Mouse (Mus musculus): Measurements from ENCODE around the gene Oxct2a.
"Not testable (repeated sequence)": the region's sequence is repeated elsewhere in the genome, so short reads cannot be mapped to it uniquely, and the experiment has no call there.

DNA sequence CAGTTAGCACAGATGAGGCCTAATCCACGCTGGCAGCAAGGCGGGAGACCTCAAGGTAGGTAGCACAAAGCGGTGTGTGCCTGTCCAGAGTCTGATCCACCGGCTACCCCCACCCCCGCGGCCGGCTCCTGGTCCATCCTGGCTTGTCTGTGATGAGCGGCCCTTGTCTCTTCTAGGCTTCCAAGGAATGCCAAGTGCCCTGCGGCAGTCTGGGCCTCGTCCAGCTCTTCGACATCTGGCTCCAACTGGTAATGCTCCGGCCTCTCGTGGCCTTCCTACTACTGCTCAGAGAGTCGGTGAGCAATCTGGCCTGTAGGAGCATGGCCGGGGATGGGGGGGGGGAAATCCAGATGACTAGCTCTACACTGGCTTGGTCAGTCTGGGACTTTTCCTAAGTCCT is 28.4 kb downstream of the Oxct2a start:
- TF ChIP-seq CTCF, EP300 (IDR thresholded peaks at IDR 0.05; ENCODE audit: low read depth): not testable (repeated sequence)

Measured in liver, embryonic 14.5 days (tissue).